Mouse (Mus musculus) midbrain, embryonic 16.5 days (tissue): Measurements from ENCODE around the gene Dhx8. TPM values are rescaled to one million over a fixed set of nuclear protein-coding genes. Genes with fewer than 3 reads are reported as not detected.

Experiments
- ATAC-seq: fragments of 200-750 bp; cut with Nextera tagmentation; 2 replicates; pipeline ENCODE4 v1.8.0; 2017; ENCODE audit warnings: moderate TSS enrichment
- H3K27ac ChIP-seq: fragments of 300-500 bp; sonication (generic); 2 replicates; pipeline ENCODE4 v1.5.1; 2014; ENCODE audit warnings: mild to moderate bottlenecking, low read length, mixed read lengths
- H3K27me3 ChIP-seq: fragments of 300-500 bp; sonication (generic); 2 replicates; pipeline ENCODE4 v1.6.1; 2014; ENCODE audit warnings: low read depth, low read length, mixed read lengths; ENCODE audit not compliant: control insufficient read depth, insufficient read depth
- H3K36me3 ChIP-seq: fragments of 300-500 bp; sonication (generic); 2 replicates; pipeline ENCODE4 v1.6.1; 2014; ENCODE audit warnings: mild to moderate bottlenecking, low read length, moderate library complexity, mixed read lengths; ENCODE audit not compliant: control insufficient read depth, insufficient read depth
- H3K4me1 ChIP-seq: fragments of 300-500 bp; sonication (generic); 2 replicates; pipeline ENCODE4 v1.6.1; 2014; ENCODE audit warnings: mild to moderate bottlenecking, low read length, mixed read lengths; ENCODE audit not compliant: control insufficient read depth, insufficient read depth
- H3K4me2 ChIP-seq: fragments of 300-500 bp; sonication (generic); 2 replicates; pipeline ENCODE4 v1.6.1; 2014; ENCODE audit warnings: mild to moderate bottlenecking, low read length, mixed read lengths
- H3K4me3 ChIP-seq: fragments of 300-500 bp; sonication (generic); 2 replicates; pipeline ENCODE4 v1.5.1; 2014; ENCODE audit warnings: low read depth, mild to moderate bottlenecking, low read length, moderate library complexity, mixed read lengths
- H3K9ac ChIP-seq: fragments of 300-500 bp; sonication (generic); 2 replicates; pipeline ENCODE4 v1.6.1; 2014; ENCODE audit warnings: low read depth, low read length, mixed read lengths
- H3K9me3 ChIP-seq: fragments of 300-500 bp; sonication (generic); replicated peaks from 2 replicates; pipeline ENCODE4 v1.6.1; 2014; ENCODE audit warnings: mild to moderate bottlenecking, low read length, mixed read lengths; ENCODE audit not compliant: control insufficient read depth, poor library complexity, severe bottlenecking
- WGBS: fragments of 180-500 bp; shearing (Covaris S2); extraction: QIAGEN DNeasy Blood & Tissue Kit; methylation state at CpG from one replicate; pipeline ENCODE4 v1.1.7; 2014; 5-methylcytosine and 5-hydroxymethylcytosine counted together
- polyA plus RNA-seq: library from polyadenylated mRNA; unstranded; fragments of >200 nt; fragmentation: Nextera tagmentation; extraction: Ambion mirVana; gene quantifications from 2 replicates; pipeline ENCODE4 v1.2.1, GENCODE M21; 2015

Dhx8 gene
- polyA plus RNA-seq, 1 experiment from 2014 or later = 34.3 TPM

GRCm38 (mm10) chr11:101801386-101801785 is 68.7 kb downstream of the Dhx8 start:
- Histone ChIP-seq H3K27me3 (0 out of 2 replicates have a peak, but pooled peaks cover 3% of the 10 kb centered on the region), H3K4me2 (no peak overlapping the region), H3K9ac (no peak overlapping the region), H3K27ac (no peak overlapping the region), H3K36me3 (no peaks in the 10 kb centered on the region), H3K4me1 (0 out of 2 replicates have a peak, but pooled peaks cover 4% of the 10 kb centered on the region), H3K9me3 (no peaks in the 10 kb centered on the region), H3K4me3 (no peak overlapping the region)
- 9% methylated on average over 5 of the region's 5 CpGs for WGBS
- no peak for ATAC-seq

GRCm38 (mm10) chr11:101805113-101805704 is 72.5 kb downstream of the Dhx8 start:
- no peak overlapping the region for H3K27ac ChIP-seq
- no peak overlapping the region for H3K4me2 ChIP-seq
- no peak overlapping the region for H3K4me3 ChIP-seq
- no peaks in the 10 kb centered on the region for H3K9me3 ChIP-seq
- H3K36me3 ChIP-seq = no peaks in the 10 kb centered on the region
- WGBS = 84% methylated on average over 8 of the region's 8 CpGs
- H3K9ac ChIP-seq = no peak overlapping the region
- 0 out of 2 replicates have a peak, but pooled peaks cover 4% of the 10 kb centered on the region for H3K4me1 ChIP-seq
- no peak for ATAC-seq
- H3K27me3 ChIP-seq = 0 out of 2 replicates have a peak, but pooled peaks cover 3% of the 10 kb centered on the region

- H3K9ac ChIP-seq = no peak overlapping the region
- ATAC-seq = no peak
- H3K4me1 ChIP-seq = no peaks in the 10 kb centered on the region
- H3K27ac ChIP-seq = no peak overlapping the region
- H3K27me3 ChIP-seq = 0 out of 2 replicates have a peak, but pooled peaks cover 3% of the 10 kb centered on the region
- no peak overlapping the region for H3K4me2 ChIP-seq
- no peaks in the 10 kb centered on the region for H3K36me3 ChIP-seq
- WGBS = 58% methylated on average over 12 of the region's 12 CpGs
- H3K9me3 ChIP-seq = no peaks in the 10 kb centered on the region
- no peak overlapping the region for H3K4me3 ChIP-seq
Measured at GRCm38 (mm10) chr11:101806741-101807140, 74.0 kb downstream of the Dhx8 start.

GRCm38 (mm10) chr11:101807266-101807665 is 74.5 kb downstream of the Dhx8 start:
- Histone ChIP-seq H3K27me3 (0 out of 2 replicates have a peak, but pooled peaks cover 3% of the 10 kb centered on the region), H3K4me3 (no peak overlapping the region), H3K9me3 (no peaks in the 10 kb centered on the region), H3K27ac (no peak overlapping the region), H3K4me2 (no peak overlapping the region), H3K4me1 (no peaks in the 10 kb centered on the region), H3K9ac (no peak overlapping the region), H3K36me3 (no peaks in the 10 kb centered on the region)
- no peak for ATAC-seq
- WGBS = 85% methylated on average over 10 of the region's 10 CpGs

GRCm38 (mm10) chr11:101809060-101809828 is 76.5 kb downstream of the Dhx8 start:
- no peak overlapping the region for H3K27ac ChIP-seq
- no peak overlapping the region for H3K9ac ChIP-seq
- no peak overlapping the region for H3K4me3 ChIP-seq
- H3K9me3 ChIP-seq = no peaks in the 10 kb centered on the region
- no peak overlapping the region for H3K4me2 ChIP-seq
- H3K27me3 ChIP-seq = peaks cover 8% of the 10 kb centered on the region; the same call in 1 of the 2 replicates
- H3K36me3 ChIP-seq = no peaks in the 10 kb centered on the region
- WGBS = 35% methylated on average over 15 of the region's 15 CpGs
- no peaks in the 10 kb centered on the region; the same call in 1 of the 2 replicates for H3K4me1 ChIP-seq
- ATAC-seq = no peak

GRCm38 (mm10) chr11:101813259-101813658 is 80.5 kb downstream of the Dhx8 start:
- H3K27ac ChIP-seq = no peak overlapping the region
- no peak for ATAC-seq
- no peak overlapping the region for H3K4me3 ChIP-seq
- peaks cover 2% of the 10 kb centered on the region; the same call in 1 of the 2 replicates for H3K4me1 ChIP-seq
- H3K9ac ChIP-seq = no peak overlapping the region
- no peaks in the 10 kb centered on the region for H3K36me3 ChIP-seq
- H3K4me2 ChIP-seq = no peak overlapping the region
- WGBS = under 1% methylated on average over 7 of the region's 7 CpGs
- peaks cover 6% of the 10 kb centered on the region; the same call in 1 of the 2 replicates for H3K27me3 ChIP-seq
- H3K9me3 ChIP-seq = no peaks in the 10 kb centered on the region

GRCm38 (mm10) chr11:101814375-101815102 is 81.8 kb downstream of the Dhx8 start:
- peak overlapping the region; percentile 40 for H3K4me2 ChIP-seq
- ATAC-seq = peak; percentile 36; the same call in 1 of the 2 replicates
- no peak overlapping the region for H3K9ac ChIP-seq
- no peak overlapping the region for H3K27ac ChIP-seq
- H3K27me3 ChIP-seq = peaks cover 6% of the 10 kb centered on the region; the same call in 1 of the 2 replicates
- no peak overlapping the region; the same call in 1 of the 2 replicates for H3K4me3 ChIP-seq
- H3K4me1 ChIP-seq = peaks cover 2% of the 10 kb centered on the region; the same call in 1 of the 2 replicates
- no peaks in the 10 kb centered on the region for H3K9me3 ChIP-seq
- no peaks in the 10 kb centered on the region for H3K36me3 ChIP-seq
- 8% methylated on average over 23 of the region's 23 CpGs for WGBS

- H3K36me3 ChIP-seq = no peaks in the 10 kb centered on the region
- no peak overlapping the region for H3K9ac ChIP-seq
- WGBS = 21% methylated on average over 22 of the region's 22 CpGs
- peaks cover 6% of the 10 kb centered on the region; the same call in 1 of the 2 replicates for H3K27me3 ChIP-seq
- H3K4me3 ChIP-seq = no peak overlapping the region
- H3K9me3 ChIP-seq = no peaks in the 10 kb centered on the region
- H3K27ac ChIP-seq = no peak overlapping the region
- H3K4me2 ChIP-seq = no peak overlapping the region; the same call in 1 of the 2 replicates
- peaks cover 2% of the 10 kb centered on the region; the same call in 1 of the 2 replicates for H3K4me1 ChIP-seq
- no peak for ATAC-seq
Measured at GRCm38 (mm10) chr11:101815103-101816085, 82.7 kb downstream of the Dhx8 start.
